Mouse (Mus musculus): Measurements from ENCODE around the gene Car7. TPM values are rescaled to one million over a fixed set of nuclear protein-coding genes. Genes with fewer than 3 reads are reported as not detected.

The Car7 gene
- polyA plus RNA-seq, 1 experiment = 3.6 TPM

- H3K4me1 ChIP-seq (ENCODE audit: control insufficient read depth, insufficient read depth, insufficient read length, low read length) = no peaks in the 10 kb centered on the region
- peak overlapping the region; percentile 72 for H3K27ac ChIP-seq (replicated peaks; ENCODE audit: low read depth, low read length)
- peak overlapping the region; percentile 66 for H3K4me3 ChIP-seq (ENCODE audit: insufficient read depth, low read depth, low read length)
Measured at GRCm38 (mm10) chr8:104591856-104592255, 57.4 kb downstream of the Car7 start.

DNA sequence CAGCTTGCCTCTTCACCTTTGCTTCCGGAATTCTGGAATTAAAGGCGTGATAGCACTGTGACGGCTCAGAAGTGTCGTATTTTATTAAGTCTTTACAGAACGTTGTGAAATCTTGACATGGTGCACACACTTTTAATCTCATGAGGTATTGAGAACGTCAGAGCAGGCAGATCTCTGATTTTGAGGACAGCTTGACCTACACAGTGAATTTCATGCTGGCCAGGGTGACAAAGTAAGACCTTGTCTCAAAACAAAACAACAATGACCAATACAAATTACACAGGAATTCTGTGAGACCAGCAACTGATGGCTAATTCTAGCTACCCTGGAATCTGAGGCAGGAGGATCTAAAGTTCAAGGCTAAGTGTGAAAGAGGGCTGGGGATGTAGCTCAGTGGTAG lies 58.1 kb downstream of the Car7 start:
- Histone ChIP-seq H3K4me3 (ENCODE audit: insufficient read depth, low read depth, low read length) (peak overlapping the region; percentile 66), H3K27ac (replicated peaks; ENCODE audit: low read depth, low read length) (peak overlapping the region; percentile 48)

GRCm38 (mm10) chr8:104593536-104594325 lies 59.2 kb downstream of the Car7 start:
- no peaks in the 10 kb centered on the region for H3K4me1 ChIP-seq (ENCODE audit: control insufficient read depth, insufficient read depth, insufficient read length, low read length)
- H3K4me3 ChIP-seq (ENCODE audit: insufficient read depth, low read depth, low read length) = no peak overlapping the region
- H3K27ac ChIP-seq (replicated peaks; ENCODE audit: low read depth, low read length) = no peak overlapping the region

More for the DNA sequence above, 58.1 kb downstream of the Car7 start:
- no peaks in the 10 kb centered on the region for H3K4me1 ChIP-seq (ENCODE audit: control insufficient read depth, insufficient read depth, insufficient read length, low read length)

DNA sequence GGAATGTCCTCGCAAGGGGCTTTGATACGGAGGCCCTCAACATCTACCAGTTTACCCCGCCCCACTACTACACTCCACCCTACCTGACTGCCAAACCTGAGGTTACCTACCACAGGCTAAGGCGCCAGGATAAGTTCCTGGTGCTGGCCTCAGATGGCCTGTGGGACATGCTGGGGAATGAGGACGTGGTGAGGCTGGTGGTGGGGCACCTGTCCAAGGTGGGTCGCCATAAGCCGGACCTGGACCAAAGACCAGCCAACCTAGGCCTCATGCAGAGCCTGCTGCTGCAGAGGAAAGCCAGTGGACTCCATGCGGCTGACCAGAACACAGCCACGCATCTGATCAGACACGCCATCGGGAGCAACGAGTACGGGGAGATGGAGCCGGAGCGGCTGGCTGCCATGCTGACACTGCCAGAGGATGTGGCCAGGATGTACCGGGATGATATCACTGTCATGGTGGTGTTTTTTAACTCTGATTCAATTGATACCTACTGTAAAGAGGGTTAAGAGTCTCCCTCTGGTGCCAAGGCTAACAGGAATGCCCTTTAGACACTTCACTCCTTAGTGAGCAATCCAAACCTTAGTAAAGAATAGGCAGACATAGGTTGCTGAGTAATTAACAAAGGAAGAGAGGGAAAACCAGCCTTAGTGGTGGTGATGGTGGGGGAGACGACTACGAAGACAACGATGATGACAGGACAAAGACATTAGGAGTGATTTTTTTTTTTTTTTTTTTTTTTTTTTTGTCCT lies 60.3 kb downstream of the Car7 start:
- Histone ChIP-seq H3K4me3 (ENCODE audit: insufficient read depth, low read depth, low read length) (no peak overlapping the region), H3K4me1 (ENCODE audit: control insufficient read depth, insufficient read depth, insufficient read length, low read length) (no peaks in the 10 kb centered on the region), H3K27ac (replicated peaks; ENCODE audit: low read depth, low read length) (no peak overlapping the region)

DNA sequence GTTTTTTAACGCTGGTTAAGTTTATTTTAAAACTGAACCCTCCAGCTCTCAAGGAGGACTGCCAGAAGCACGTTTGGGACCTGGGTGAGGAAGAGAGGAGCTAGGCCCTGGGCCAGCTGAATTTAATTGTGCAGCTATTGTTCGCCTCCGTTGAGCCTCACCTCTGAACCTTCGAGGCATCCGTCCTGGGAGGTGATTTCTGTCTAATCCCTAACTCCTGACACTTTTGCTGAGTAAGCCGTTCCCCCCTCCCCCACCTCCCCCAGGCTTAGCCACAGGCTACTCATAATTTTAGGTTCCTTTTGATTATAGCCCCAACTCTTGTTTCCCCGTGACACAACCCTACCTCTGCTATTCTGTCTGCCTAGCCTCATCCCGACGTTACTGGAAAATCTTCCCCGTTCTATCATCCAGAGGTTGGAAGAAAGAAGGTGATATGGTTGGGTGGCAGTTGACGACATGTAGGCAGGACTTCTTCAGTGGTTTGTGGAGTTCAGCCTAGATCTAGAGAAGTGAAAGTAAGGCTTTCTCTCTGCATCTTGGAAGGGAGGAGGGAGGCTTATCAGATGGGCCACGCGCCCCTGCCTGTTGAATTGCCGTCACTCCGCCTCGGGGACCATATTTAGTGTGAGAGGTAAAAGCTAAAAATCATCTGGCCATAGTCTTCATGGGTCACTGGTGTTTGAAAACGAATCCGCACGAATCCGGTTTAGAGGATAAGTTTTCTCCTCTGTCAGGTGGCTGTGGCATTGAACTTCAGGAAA lies 61.5 kb downstream of the Car7 start:
- H3K4me1 ChIP-seq (ENCODE audit: control insufficient read depth, insufficient read depth, insufficient read length, low read length) = no peaks in the 10 kb centered on the region
- no peak overlapping the region for H3K27ac ChIP-seq (replicated peaks; ENCODE audit: low read depth, low read length)
- no peak overlapping the region for H3K4me3 ChIP-seq (ENCODE audit: insufficient read depth, low read depth, low read length)

GRCm38 (mm10) chr8:104597656-104598055 lies 63.2 kb downstream of the Car7 start:
- Histone ChIP-seq H3K4me3 (ENCODE audit: insufficient read depth, low read depth, low read length) (no peak overlapping the region), H3K27ac (replicated peaks; ENCODE audit: low read depth, low read length) (no peak overlapping the region), H3K4me1 (ENCODE audit: control insufficient read depth, insufficient read depth, insufficient read length, low read length) (peaks cover 3% of the 10 kb centered on the region; the same call in 1 of the 2 replicates)

DNA sequence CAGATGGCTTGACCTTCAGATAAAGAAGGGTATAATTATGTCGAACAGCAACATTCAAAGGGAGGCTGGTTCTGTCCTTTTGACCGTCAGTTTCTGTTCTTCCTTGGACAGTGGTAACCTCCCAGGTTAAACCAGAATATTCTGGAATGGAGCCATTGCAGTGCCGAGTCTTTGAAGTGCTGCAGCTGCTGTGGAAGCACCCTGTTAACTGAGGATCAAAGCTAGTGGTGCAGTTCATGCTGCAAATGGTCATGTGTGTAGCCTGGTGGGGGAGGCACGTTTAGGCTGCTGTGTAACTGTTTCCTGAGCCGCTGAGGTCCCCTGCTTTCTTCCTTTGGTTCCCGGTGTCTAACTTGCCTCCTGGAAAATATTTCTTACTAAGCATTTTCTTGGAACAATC lies 64.0 kb downstream of the Car7 start:
- no peak overlapping the region for H3K27ac ChIP-seq (replicated peaks; ENCODE audit: low read depth, low read length)
- no peak overlapping the region for H3K4me3 ChIP-seq (ENCODE audit: insufficient read depth, low read depth, low read length)
- peaks cover 3% of the 10 kb centered on the region; the same call in 1 of the 2 replicates for H3K4me1 ChIP-seq (ENCODE audit: control insufficient read depth, insufficient read depth, insufficient read length, low read length)

Other genes with a start within 250 kb of the Car7 start
- gene Cmtm2a, start 241.5 kb upstream of the Car7 start, polyA plus RNA-seq (2012; ENCODE audit: insufficient read depth, insufficient read length, missing spikeins) = not detected in 2 replicates
- gene Gm45711, start 224.6 kb upstream of the Car7 start, polyA plus RNA-seq (2012; ENCODE audit: insufficient read depth, insufficient read length, missing spikeins) = not detected in 2 replicates
- not detected in 2 replicates for gene Cmtm1, start 224.5 kb upstream of the Car7 start, polyA plus RNA-seq (2012; ENCODE audit: insufficient read depth, insufficient read length, missing spikeins)
- gene Gm11020, start 213.1 kb upstream of the Car7 start, polyA plus RNA-seq (2012; ENCODE audit: insufficient read depth, insufficient read length, missing spikeins) = not detected in 2 replicates
- gene Cmtm2b, start 212.5 kb upstream of the Car7 start, polyA plus RNA-seq (2012; ENCODE audit: insufficient read depth, insufficient read length, missing spikeins) = not detected in 2 replicates
- gene Cmtm3, start 195.3 kb upstream of the Car7 start, polyA plus RNA-seq (2012; ENCODE audit: insufficient read depth, insufficient read length, missing spikeins) = 12.1 and 15.1 TPM in 2 replicates
- 21.5 and 32.4 TPM in 2 replicates for gene Cmtm4, start 138.9 kb upstream of the Car7 start, polyA plus RNA-seq (2012; ENCODE audit: insufficient read depth, insufficient read length, missing spikeins)
- gene Dync1li2, start 91.6 kb upstream of the Car7 start, polyA plus RNA-seq (2012; ENCODE audit: insufficient read depth, insufficient read length, missing spikeins) = 29.1 and 29.3 TPM in 2 replicates
- not detected in 2 replicates for gene Terb1, start 24.8 kb upstream of the Car7 start, polyA plus RNA-seq (2012; ENCODE audit: insufficient read depth, insufficient read length, missing spikeins)
- gene Nae1, start 52 bp upstream of the Car7 start, polyA plus RNA-seq (2012; ENCODE audit: insufficient read depth, insufficient read length, missing spikeins) = 33.8 and 36.6 TPM in 2 replicates
- 23.7 and 36.2 TPM in 2 replicates for gene Pdp2, start 56.8 kb downstream of the Car7 start, polyA plus RNA-seq (2012; ENCODE audit: insufficient read depth, insufficient read length, missing spikeins)
- not detected in 2 replicates for gene Cdh16, start 89.7 kb downstream of the Car7 start, polyA plus RNA-seq (2012; ENCODE audit: insufficient read depth, insufficient read length, missing spikeins)
- 1.5 and 2.0 TPM in 2 replicates for gene Rrad, start 96.6 kb downstream of the Car7 start, polyA plus RNA-seq (2012; ENCODE audit: insufficient read depth, insufficient read length, missing spikeins)
- gene Ciao2b, start 107.3 kb downstream of the Car7 start, polyA plus RNA-seq (2012; ENCODE audit: insufficient read depth, insufficient read length, missing spikeins) = 62.5 and 67.4 TPM in 2 replicates
- not detected in 2 replicates for gene Ces2a, start 199.3 kb downstream of the Car7 start, polyA plus RNA-seq (2012; ENCODE audit: insufficient read depth, insufficient read length, missing spikeins)

All from brown adipose tissue, adult 24 weeks (tissue).